Mouse (Mus musculus) heart, adult 18-20 months (tissue): ENCODE data around the gene Pth1r. TPM values are rescaled to one million over a fixed set of nuclear protein-coding genes. Genes with fewer than 3 reads are reported as not detected.

ENCODE experiments used
- DNase-seq, 2 experiments: peaks; one replicate each; pipeline ENCODE4 v3.0.0; 2021 to 2022; ENCODE audit warnings: mixed read lengths in 1 of 2
- total RNA-seq, 2 experiments: library from RNA; stranded (reverse); gene quantifications; 2 replicates each; pipeline ENCODE4 v1.2.3; 2021

The Pth1r gene
- total RNA-seq, 2 experiments from 2014 or later = 4.6 to 6.3 TPM

- DNase-seq = peak; percentile 72 to 80
These were observed 30.2 kb downstream of the Pth1r start for GRCm38 (mm10) chr9:110716775-110717174.

- no peak for DNase-seq
These were observed 31.5 kb downstream of the Pth1r start for GRCm38 (mm10) chr9:110715426-110715825.

- no peak for DNase-seq
These were observed 33.6 kb downstream of the Pth1r start for GRCm38 (mm10) chr9:110713389-110713788.

GRCm38 (mm10) chr9:110712545-110712944, 34.4 kb downstream of the Pth1r start:
- DNase-seq = no peak

GRCm38 (mm10) chr9:110711996-110712395, 34.9 kb downstream of the Pth1r start:
- no peak for DNase-seq

GRCm38 (mm10) chr9:110711532-110711931, 35.4 kb downstream of the Pth1r start:
- DNase-seq = no peak

- peak; percentile 87 to 92 for DNase-seq
These were observed 37.2 kb downstream of the Pth1r start for GRCm38 (mm10) chr9:110709640-110710258.

- no peak for DNase-seq
These were observed 40.2 kb downstream of the Pth1r start for GRCm38 (mm10) chr9:110706784-110707183.

- no peak for DNase-seq
These were observed 43.0 kb downstream of the Pth1r start for GRCm38 (mm10) chr9:110703951-110704350.

GRCm38 (mm10) chr9:110702848-110703247, 44.1 kb downstream of the Pth1r start:
- DNase-seq = peak in 1 of 2 experiments; percentile 40

GRCm38 (mm10) chr9:110701114-110702032, 45.6 kb downstream of the Pth1r start:
- no peak for DNase-seq

- no peak for DNase-seq
These were observed 47.4 kb downstream of the Pth1r start for GRCm38 (mm10) chr9:110699574-110699973.

- DNase-seq = peak in 1 of 2 experiments; percentile 42
These were observed 49.5 kb downstream of the Pth1r start for GRCm38 (mm10) chr9:110697465-110697864.

- no peak for DNase-seq
These were observed 50.5 kb downstream of the Pth1r start for GRCm38 (mm10) chr9:110696427-110696826.

- no peak for DNase-seq
These were observed 51.7 kb downstream of the Pth1r start for GRCm38 (mm10) chr9:110695165-110695755.

GRCm38 (mm10) chr9:110689261-110689779, 57.6 kb downstream of the Pth1r start:
- no peak for DNase-seq

- peak in 1 of 2 experiments; percentile 55 for DNase-seq
These were observed 59.1 kb downstream of the Pth1r start for GRCm38 (mm10) chr9:110687846-110688245.

- no peak for DNase-seq
These were observed 59.9 kb downstream of the Pth1r start for GRCm38 (mm10) chr9:110687061-110687460.

GRCm38 (mm10) chr9:110686472-110686871, 60.5 kb downstream of the Pth1r start:
- no peak for DNase-seq

- no peak for DNase-seq
These were observed 61.4 kb downstream of the Pth1r start for GRCm38 (mm10) chr9:110685591-110685990.

- DNase-seq = no peak
These were observed 61.8 kb downstream of the Pth1r start for GRCm38 (mm10) chr9:110685187-110685586.

- DNase-seq = peak; percentile 77 to 84
These were observed 62.7 kb downstream of the Pth1r start for GRCm38 (mm10) chr9:110684100-110684831.
